Mouse (Mus musculus) gastrocnemius, adult 2 months (tissue): ENCODE data around the gene Golga4. TPM values are rescaled to one million over a fixed set of nuclear protein-coding genes. Genes with fewer than 3 reads are reported as not detected.
"Not testable (repeated sequence)": the region's sequence is repeated elsewhere in the genome, so short reads cannot be mapped to it uniquely, and the experiment has no call there.

Experiments used
- DNase-seq: peaks from one replicate; pipeline ENCODE4 v3.0.0; 2022
- H3K27ac ChIP-seq: fragments of 200-600 bp; 2 replicates; pipeline ENCODE4 v1.8.1; 2022; ENCODE audit warnings: mild to moderate bottlenecking
- H3K4me3 ChIP-seq: fragments of 200-600 bp; 2 replicates; pipeline ENCODE4 v1.8.1; 2022; ENCODE audit warnings: mild to moderate bottlenecking, moderate library complexity
- CTCF ChIP-seq: fragments of 200-600 bp; IDR thresholded peaks from 2 replicates; pipeline ENCODE4 v1.8.1; 2022; ENCODE audit warnings: antibody characterized with exemption, mild to moderate bottlenecking, moderate library complexity
- intact Hi-C: fragments of 180-260 bp; cut with DNase I; formaldehyde crosslinking; loops from one replicate; pipeline ENCODE4 v1.15.1; 2025
- total RNA-seq, 2 experiments: library from RNA; stranded (reverse); gene quantifications; 2 replicates each; pipeline ENCODE4 v1.2.3; 2021

The Golga4 gene
- total RNA-seq, 2 experiments from 2014 or later = 397 to 426 TPM

GRCm38 (mm10) chr9:118585998-118586397 is 79.9 kb downstream of the Golga4 start:
- intact Hi-C loops = loop anchor here (10.0 kb wide), 1 partner anchor 479 kb away; no protein-coding TSS in a partner anchor
- DNase-seq = no peak

DNA sequence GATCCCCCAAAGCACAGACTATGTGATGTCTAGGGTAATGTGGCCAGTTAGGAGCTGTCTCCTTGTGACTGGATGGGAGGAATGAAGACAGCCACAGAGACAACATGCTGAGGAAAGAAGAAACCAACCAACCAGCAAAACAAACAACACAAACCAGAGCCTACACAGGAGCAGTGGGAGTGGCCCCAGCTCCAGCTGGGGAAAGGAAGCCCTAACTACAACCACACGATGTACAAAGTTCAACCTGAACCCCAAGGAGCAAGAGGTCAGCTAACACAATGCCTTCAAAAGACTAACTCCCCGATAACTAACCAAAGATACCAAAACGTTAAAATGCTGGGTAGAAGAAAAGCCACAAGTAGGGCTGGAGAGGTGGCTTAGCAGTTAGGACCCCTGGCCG is 81.0 kb downstream of the Golga4 start:
- no peak for DNase-seq
- Histone ChIP-seq H3K27ac (no peak overlapping the region), H3K4me3 (no peak overlapping the region)
- intact Hi-C loops = loop anchor here (10.0 kb wide), 1 partner anchor 478 kb away; no protein-coding TSS in a partner anchor
- TF ChIP-seq CTCF = no peak

More at GRCm38 (mm10) chr9:118585998-118586397, 79.9 kb downstream of the Golga4 start:
- TF ChIP-seq CTCF = no peak
- Histone ChIP-seq H3K27ac (no peak overlapping the region), H3K4me3 (no peak overlapping the region)

DNA sequence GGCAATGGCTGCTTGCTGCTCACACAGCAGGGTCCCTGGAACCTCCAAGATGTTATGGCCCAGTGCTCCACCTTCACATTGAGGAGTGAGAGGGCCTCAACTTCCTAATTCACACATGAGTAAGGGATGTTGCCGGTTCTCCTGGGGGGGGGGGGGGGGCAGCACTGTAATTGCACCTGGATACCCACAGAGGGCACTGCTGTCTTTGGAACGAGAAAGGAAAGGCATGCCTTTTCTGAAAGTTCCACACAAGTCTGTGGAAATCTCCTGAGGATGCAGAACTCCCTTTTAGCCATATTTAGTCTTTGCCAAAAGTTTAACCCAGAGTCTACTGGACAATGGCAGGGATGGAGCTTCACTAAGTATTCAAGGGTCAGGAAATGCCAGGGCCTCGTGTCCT is 83.2 kb downstream of the Golga4 start:
- Histone ChIP-seq H3K4me3 (no peak overlapping the region), H3K27ac (no peak overlapping the region)
- DNase-seq = no peak
- intact Hi-C loops = loop anchor here (1.0 to 10.0 kb wide), 2 partner anchors 319 to 476 kb away; no protein-coding TSS in a partner anchor
- TF ChIP-seq CTCF = peak; percentile 78

DNA sequence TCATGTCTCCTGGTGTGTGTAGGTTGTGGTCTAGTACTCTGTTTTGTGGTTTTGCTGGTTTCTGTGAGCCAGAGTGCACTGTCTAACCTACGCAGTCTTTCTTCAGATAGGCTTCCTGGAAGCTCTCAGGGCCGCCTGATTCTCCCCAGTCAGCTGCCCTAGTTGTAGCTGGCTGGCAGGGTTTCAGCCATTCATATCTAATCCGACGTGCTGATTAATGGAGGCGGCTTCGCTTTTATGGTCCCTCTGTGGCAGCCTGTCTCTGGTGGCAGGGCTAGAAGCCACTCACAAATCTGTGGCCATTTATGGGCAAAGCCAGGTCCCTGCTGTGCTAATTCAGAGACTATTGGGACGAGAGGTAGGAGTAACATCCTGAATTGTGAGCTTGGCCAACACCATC is 84.2 kb downstream of the Golga4 start:
- intact Hi-C loops = no loop called here
- Histone ChIP-seq H3K27ac (no peak overlapping the region), H3K4me3 (no peak overlapping the region)
- DNase-seq = no peak
- no peak for TF ChIP-seq CTCF

DNA sequence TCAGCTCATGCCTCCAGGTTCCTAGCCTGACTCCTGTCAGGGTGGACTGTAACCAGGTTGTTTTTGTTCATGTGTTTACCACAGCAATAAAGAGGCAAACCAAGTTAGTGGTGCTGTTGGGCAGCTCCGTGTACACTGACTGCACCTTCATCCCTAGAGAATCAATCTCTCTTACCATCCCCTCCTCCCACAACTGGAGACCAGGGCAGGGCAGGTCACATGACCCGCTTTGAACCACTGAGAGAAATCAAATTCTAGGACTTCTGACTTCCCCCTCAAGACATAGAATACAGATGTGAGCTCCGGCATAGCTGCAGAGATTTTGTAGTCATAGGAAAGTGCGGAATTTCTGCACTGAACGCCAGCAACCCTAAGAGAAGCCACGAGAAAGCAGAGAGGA is 85.6 kb downstream of the Golga4 start:
- no peak for TF ChIP-seq CTCF
- DNase-seq = no peak
- intact Hi-C loops = no loop called here

DNA sequence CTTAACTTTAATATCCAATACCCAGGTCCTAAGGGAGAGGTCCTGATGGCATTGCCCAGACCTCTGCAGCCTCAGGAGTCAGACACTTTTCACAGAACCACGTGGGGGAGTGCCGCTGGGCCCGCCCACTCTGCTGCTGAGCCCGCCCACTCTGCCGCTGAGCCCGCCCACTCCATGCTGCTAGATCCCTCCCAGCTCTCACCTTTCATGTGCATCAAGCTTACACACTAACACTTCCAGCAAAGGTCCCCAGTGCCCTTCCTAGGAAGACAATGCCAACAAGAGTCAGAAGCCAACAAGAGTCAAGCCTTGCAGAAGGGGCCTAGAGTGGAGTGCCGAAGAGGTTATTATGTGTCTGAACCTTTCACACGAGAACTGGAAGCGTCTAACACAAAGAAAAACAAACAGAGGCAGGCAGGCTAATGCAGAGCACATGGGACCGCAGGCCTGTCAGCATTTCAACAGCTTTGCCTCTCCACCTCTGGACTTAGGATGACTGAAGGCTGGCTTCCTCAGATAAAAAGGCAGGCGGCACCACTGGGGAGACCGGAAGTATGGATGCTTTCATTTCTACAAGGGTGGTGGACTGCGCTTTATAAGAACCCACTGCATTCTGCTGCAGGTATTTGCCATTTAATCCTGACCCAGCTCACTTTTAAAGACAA is 86.7 kb downstream of the Golga4 start:
- no peak for DNase-seq
- H3K27ac ChIP-seq = no peak overlapping the region
- TF ChIP-seq CTCF = no peak
- intact Hi-C loops = no loop called here
- no peak overlapping the region for H3K4me3 ChIP-seq

More for the DNA sequence above, 85.6 kb downstream of the Golga4 start:
- no peak overlapping the region for H3K4me3 ChIP-seq
- H3K27ac ChIP-seq = no peak overlapping the region

- Histone ChIP-seq H3K27ac (no peak overlapping the region), H3K4me3 (no peak overlapping the region)
- intact Hi-C loops = no loop called here
- DNase-seq = no peak
- TF ChIP-seq CTCF = no peak
These were observed 87.4 kb downstream of the Golga4 start for GRCm38 (mm10) chr9:118593443-118593842.

DNA sequence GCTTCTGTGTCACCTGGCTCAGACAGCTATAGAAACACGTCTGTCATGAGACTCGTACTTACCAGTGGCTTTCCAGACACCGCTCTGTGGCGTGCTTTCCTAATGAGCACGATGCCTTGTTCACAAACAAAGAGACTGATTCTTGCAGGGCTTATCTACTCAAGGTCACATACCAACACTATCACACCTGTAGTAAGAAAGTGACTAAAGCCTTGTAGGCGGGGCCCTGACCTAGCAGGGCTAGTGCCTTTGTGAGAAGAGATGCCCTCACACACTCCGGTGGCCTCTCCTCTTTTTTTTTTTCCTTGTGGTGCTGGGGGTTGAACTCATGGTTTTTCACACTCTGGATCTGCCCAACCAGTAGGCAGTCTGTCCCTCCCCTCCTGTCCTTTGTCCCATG is 90.7 kb downstream of the Golga4 start:
- Histone ChIP-seq H3K27ac (no peak overlapping the region), H3K4me3 (no peak overlapping the region)
- intact Hi-C loops = no loop called here
- no peak for DNase-seq
- TF ChIP-seq CTCF = no peak

- H3K27ac ChIP-seq, H3K4me3 ChIP-seq, DNase-seq, intact Hi-C loops: not testable (repeated sequence)
These were observed 94.3 kb downstream of the Golga4 start for GRCm38 (mm10) chr9:118600393-118600792.

DNA sequence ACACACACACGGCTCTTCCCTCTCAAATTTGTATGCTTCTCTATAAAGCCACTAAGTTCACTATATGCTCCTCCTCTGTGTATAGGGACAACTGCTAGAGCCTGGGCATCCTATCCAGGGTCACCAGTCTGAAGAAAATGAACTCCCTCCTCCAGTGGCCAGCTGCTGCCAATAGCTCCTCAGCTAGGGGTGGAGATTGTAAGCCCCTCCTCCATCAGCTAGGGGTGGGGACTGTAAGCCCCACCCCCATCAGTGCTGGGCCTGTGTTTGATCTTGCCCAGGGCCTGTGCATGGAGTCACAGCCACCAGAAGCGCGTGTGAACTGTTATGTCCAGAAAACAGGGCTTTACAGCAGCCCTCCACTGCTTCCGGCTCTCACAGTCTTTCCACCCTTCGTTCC is 96.5 kb downstream of the Golga4 start:
- Histone ChIP-seq H3K27ac (no peak overlapping the region), H3K4me3 (no peak overlapping the region)
- DNase-seq = no peak
- TF ChIP-seq CTCF = no peak
- intact Hi-C loops = no loop called here

- Histone ChIP-seq H3K27ac (peak within 1 kb of the TSS; percentile 84), H3K4me3 (peak within 1 kb of the TSS; percentile 88)
- peak; percentile 98; the same call in 1 of the 2 replicates for TF ChIP-seq CTCF
- intact Hi-C loops = loop anchor here (1.0 to 5.0 kb wide), 3 partner anchors 76 to 303 kb away; no protein-coding TSS in a partner anchor
- DNase-seq = peak; percentile 91
These were observed 100.2 kb downstream of the Golga4 start, which contains the start of gene Itga9 for GRCm38 (mm10) chr9:118606148-118606816. Itga9 (plus strand) TSS chr9:118606690.

- peak; percentile 55 for DNase-seq
- TF ChIP-seq CTCF = no peak
- intact Hi-C loops = loop anchor here (1.0 to 5.0 kb wide), 3 partner anchors 75 to 302 kb away; no protein-coding TSS in a partner anchor
- Histone ChIP-seq H3K4me3 (peak overlapping the region; percentile 88), H3K27ac (peak overlapping the region; percentile 84)
These were observed 100.8 kb downstream of the Golga4 start for GRCm38 (mm10) chr9:118606817-118607371.
